Mouse (Mus musculus): Measurements from ENCODE around the gene Cphx3. TPM values are rescaled to one million over a fixed set of nuclear protein-coding genes. Genes with fewer than 3 reads are reported as not detected.
"Not testable (repeated sequence)": the region's sequence is repeated elsewhere in the genome, so short reads cannot be mapped to it uniquely, and the experiment has no call there.

Cphx3 gene
- total RNA-seq, 1 experiment, result 12.3 TPM

DNA sequence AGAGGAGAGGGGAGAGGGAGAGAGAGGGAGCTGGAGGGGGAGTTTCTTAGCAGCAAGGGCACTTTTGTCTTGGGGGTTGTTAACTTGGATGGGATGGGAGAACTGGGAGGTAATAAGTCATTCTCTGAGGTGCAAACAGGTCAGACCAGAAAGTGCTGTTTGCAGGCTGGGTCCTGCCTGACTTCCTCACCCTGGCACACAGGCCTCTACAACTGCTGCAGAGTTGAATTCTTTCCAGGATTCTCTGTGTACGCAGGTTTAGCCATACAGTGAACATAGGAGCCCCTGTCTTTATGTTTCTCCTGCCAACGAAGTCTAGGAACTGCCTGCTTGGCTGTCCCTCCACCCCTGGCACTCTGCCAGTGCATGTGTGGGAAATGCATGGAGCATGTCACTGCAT lies 65.0 kb downstream of the Cphx3 start:
- DNase-seq (ENCODE audit: low read depth, low spot score); in situ Hi-C loops (cut with MboI; ENCODE audit: low sequenced_read_pairs in 2 of 2, unreplicated experiment in 2 of 2); H3K4me1 ChIP-seq (ENCODE audit: control insufficient read depth in 2 of 2, insufficient read depth in 2 of 2, low read length in 2 of 2, poor library complexity in 1 of 2); H3K36me3 ChIP-seq (ENCODE audit: control insufficient read depth, insufficient read depth, low read length, poor library complexity, severe bottlenecking); H3K27ac ChIP-seq (ENCODE audit: insufficient read depth, low read depth, low read length, poor library complexity, severe bottlenecking); H3K9ac ChIP-seq (ENCODE audit: insufficient read depth, low read depth, low read length, poor library complexity, severe bottlenecking); H3K9me3 ChIP-seq (ENCODE audit: control insufficient read depth, insufficient read depth, low read depth, low read length); H3K4me3 ChIP-seq (ENCODE audit: insufficient read depth in 1 of 2, low read depth in 1 of 2, low read length in 2 of 2, poor library complexity in 1 of 2, severe bottlenecking in 1 of 2): not testable (repeated sequence)

GRCm38 (mm10) chr14:26156032-26156431 lies 73.9 kb downstream of the Cphx3 start:
- H3K9ac ChIP-seq (ENCODE audit: insufficient read depth, low read depth, low read length, poor library complexity, severe bottlenecking); H3K4me3 ChIP-seq (ENCODE audit: insufficient read depth in 1 of 2, low read depth in 1 of 2, low read length in 2 of 2, poor library complexity in 1 of 2, severe bottlenecking in 1 of 2); H3K9me3 ChIP-seq (ENCODE audit: control insufficient read depth, insufficient read depth, low read depth, low read length); DNase-seq (ENCODE audit: low read depth, low spot score); H3K4me1 ChIP-seq (ENCODE audit: control insufficient read depth in 2 of 2, insufficient read depth in 2 of 2, low read length in 2 of 2, poor library complexity in 1 of 2); in situ Hi-C loops (cut with MboI; ENCODE audit: low sequenced_read_pairs in 2 of 2, unreplicated experiment in 2 of 2); H3K36me3 ChIP-seq (ENCODE audit: control insufficient read depth, insufficient read depth, low read length, poor library complexity, severe bottlenecking); H3K27ac ChIP-seq (ENCODE audit: insufficient read depth, low read depth, low read length, poor library complexity, severe bottlenecking): not testable (repeated sequence)

GRCm38 (mm10) chr14:26161156-26161555 lies 79.1 kb downstream of the Cphx3 start:
- in situ Hi-C loops (cut with MboI; ENCODE audit: low sequenced_read_pairs in 2 of 2, unreplicated experiment in 2 of 2); H3K4me1 ChIP-seq (ENCODE audit: control insufficient read depth in 2 of 2, insufficient read depth in 2 of 2, low read length in 2 of 2, poor library complexity in 1 of 2): not testable (repeated sequence)

DNA sequence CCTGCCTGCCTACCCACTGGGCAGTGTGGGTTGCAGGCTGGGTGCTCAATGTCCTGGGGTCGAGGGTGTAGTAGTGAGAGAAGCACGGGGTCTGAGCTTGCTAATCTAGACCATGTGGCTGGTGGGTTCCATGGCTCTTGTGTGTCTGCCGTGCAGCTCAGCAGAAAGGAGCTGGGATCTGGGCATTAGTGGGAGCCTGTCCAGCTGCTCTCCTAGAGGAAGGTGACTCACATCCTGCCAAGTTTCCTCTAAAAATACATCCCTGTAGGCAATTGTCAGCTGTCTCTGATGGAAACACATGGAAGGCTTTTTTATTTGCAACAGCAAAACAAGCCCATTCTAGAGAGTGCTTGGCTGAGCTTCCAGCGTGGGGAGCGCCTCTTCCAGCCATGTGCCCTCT lies 80.3 kb downstream of the Cphx3 start:
- in situ Hi-C loops (cut with MboI; ENCODE audit: low sequenced_read_pairs in 2 of 2, unreplicated experiment in 2 of 2); H3K4me1 ChIP-seq (ENCODE audit: control insufficient read depth in 2 of 2, insufficient read depth in 2 of 2, low read length in 2 of 2, poor library complexity in 1 of 2); H3K9ac ChIP-seq (ENCODE audit: insufficient read depth, low read depth, low read length, poor library complexity, severe bottlenecking); H3K27ac ChIP-seq (ENCODE audit: insufficient read depth, low read depth, low read length, poor library complexity, severe bottlenecking); H3K4me3 ChIP-seq (ENCODE audit: insufficient read depth in 1 of 2, low read depth in 1 of 2, low read length in 2 of 2, poor library complexity in 1 of 2, severe bottlenecking in 1 of 2); DNase-seq (ENCODE audit: low read depth, low spot score); H3K36me3 ChIP-seq (ENCODE audit: control insufficient read depth, insufficient read depth, low read length, poor library complexity, severe bottlenecking); H3K9me3 ChIP-seq (ENCODE audit: control insufficient read depth, insufficient read depth, low read depth, low read length): not testable (repeated sequence)

More at GRCm38 (mm10) chr14:26161156-26161555, 79.1 kb downstream of the Cphx3 start:
- DNase-seq (ENCODE audit: low read depth, low spot score); H3K9me3 ChIP-seq (ENCODE audit: control insufficient read depth, insufficient read depth, low read depth, low read length); H3K36me3 ChIP-seq (ENCODE audit: control insufficient read depth, insufficient read depth, low read length, poor library complexity, severe bottlenecking); H3K9ac ChIP-seq (ENCODE audit: insufficient read depth, low read depth, low read length, poor library complexity, severe bottlenecking); H3K4me3 ChIP-seq (ENCODE audit: insufficient read depth in 1 of 2, low read depth in 1 of 2, low read length in 2 of 2, poor library complexity in 1 of 2, severe bottlenecking in 1 of 2); H3K27ac ChIP-seq (ENCODE audit: insufficient read depth, low read depth, low read length, poor library complexity, severe bottlenecking): not testable (repeated sequence)

- H3K4me1 ChIP-seq (ENCODE audit: control insufficient read depth in 2 of 2, insufficient read depth in 2 of 2, low read length in 2 of 2, poor library complexity in 1 of 2); DNase-seq (ENCODE audit: low read depth, low spot score); H3K9ac ChIP-seq (ENCODE audit: insufficient read depth, low read depth, low read length, poor library complexity, severe bottlenecking); H3K9me3 ChIP-seq (ENCODE audit: control insufficient read depth, insufficient read depth, low read depth, low read length); H3K36me3 ChIP-seq (ENCODE audit: control insufficient read depth, insufficient read depth, low read length, poor library complexity, severe bottlenecking); H3K4me3 ChIP-seq (ENCODE audit: insufficient read depth in 1 of 2, low read depth in 1 of 2, low read length in 2 of 2, poor library complexity in 1 of 2, severe bottlenecking in 1 of 2); in situ Hi-C loops (cut with MboI; ENCODE audit: low sequenced_read_pairs in 2 of 2, unreplicated experiment in 2 of 2); H3K27ac ChIP-seq (ENCODE audit: insufficient read depth, low read depth, low read length, poor library complexity, severe bottlenecking): not testable (repeated sequence)
These were observed 83.2 kb downstream of the Cphx3 start for GRCm38 (mm10) chr14:26165266-26165665.

DNA sequence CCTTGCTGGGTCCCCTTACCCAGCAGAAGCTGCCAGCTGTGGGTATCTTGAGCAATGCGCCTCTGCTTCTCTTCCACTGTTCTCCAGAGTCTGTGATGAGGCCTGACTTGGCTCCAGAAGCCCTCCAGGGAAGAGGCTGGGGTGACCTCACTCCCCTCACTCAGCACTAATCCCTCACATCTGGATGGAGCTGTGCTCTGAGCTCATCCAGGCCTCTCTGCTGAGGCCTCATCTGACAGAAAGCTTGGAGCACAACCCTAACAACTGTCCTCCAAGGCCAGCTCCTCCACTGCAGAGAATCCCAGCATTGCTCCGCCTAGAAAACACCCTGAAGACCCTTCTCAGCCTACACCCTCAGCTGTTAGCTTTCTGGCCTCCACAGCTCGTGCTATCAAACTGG lies 91.9 kb downstream of the Cphx3 start:
- H3K27ac ChIP-seq (ENCODE audit: insufficient read depth, low read depth, low read length, poor library complexity, severe bottlenecking); DNase-seq (ENCODE audit: low read depth, low spot score); H3K4me3 ChIP-seq (ENCODE audit: insufficient read depth in 1 of 2, low read depth in 1 of 2, low read length in 2 of 2, poor library complexity in 1 of 2, severe bottlenecking in 1 of 2); in situ Hi-C loops (cut with MboI; ENCODE audit: low sequenced_read_pairs in 2 of 2, unreplicated experiment in 2 of 2); H3K36me3 ChIP-seq (ENCODE audit: control insufficient read depth, insufficient read depth, low read length, poor library complexity, severe bottlenecking); H3K9me3 ChIP-seq (ENCODE audit: control insufficient read depth, insufficient read depth, low read depth, low read length); H3K4me1 ChIP-seq (ENCODE audit: control insufficient read depth in 2 of 2, insufficient read depth in 2 of 2, low read length in 2 of 2, poor library complexity in 1 of 2); H3K9ac ChIP-seq (ENCODE audit: insufficient read depth, low read depth, low read length, poor library complexity, severe bottlenecking): not testable (repeated sequence)

DNA sequence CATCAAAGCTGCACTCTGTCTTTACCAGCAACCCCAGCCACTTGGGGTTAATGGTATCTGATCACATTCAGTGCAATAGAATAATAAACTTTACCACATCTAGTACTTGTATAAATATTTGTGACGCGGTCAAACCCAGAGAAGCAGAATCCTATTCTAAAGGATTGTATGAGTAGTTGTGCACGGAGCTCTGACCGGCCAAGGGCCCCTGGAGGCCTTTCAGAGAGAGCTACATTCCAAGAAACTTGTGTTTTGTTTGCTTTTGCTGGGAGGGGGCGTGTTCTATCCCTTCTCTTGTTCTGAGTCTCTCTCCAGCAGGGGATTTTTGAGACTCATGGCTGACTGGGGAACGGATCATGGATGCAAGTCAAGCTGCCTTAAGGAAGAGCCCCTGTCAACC lies 92.9 kb downstream of the Cphx3 start:
- H3K36me3 ChIP-seq (ENCODE audit: control insufficient read depth, insufficient read depth, low read length, poor library complexity, severe bottlenecking); H3K9me3 ChIP-seq (ENCODE audit: control insufficient read depth, insufficient read depth, low read depth, low read length); DNase-seq (ENCODE audit: low read depth, low spot score); in situ Hi-C loops (cut with MboI; ENCODE audit: low sequenced_read_pairs in 2 of 2, unreplicated experiment in 2 of 2); H3K9ac ChIP-seq (ENCODE audit: insufficient read depth, low read depth, low read length, poor library complexity, severe bottlenecking); H3K4me1 ChIP-seq (ENCODE audit: control insufficient read depth in 2 of 2, insufficient read depth in 2 of 2, low read length in 2 of 2, poor library complexity in 1 of 2); H3K4me3 ChIP-seq (ENCODE audit: insufficient read depth in 1 of 2, low read depth in 1 of 2, low read length in 2 of 2, poor library complexity in 1 of 2, severe bottlenecking in 1 of 2); H3K27ac ChIP-seq (ENCODE audit: insufficient read depth, low read depth, low read length, poor library complexity, severe bottlenecking): not testable (repeated sequence)

DNA sequence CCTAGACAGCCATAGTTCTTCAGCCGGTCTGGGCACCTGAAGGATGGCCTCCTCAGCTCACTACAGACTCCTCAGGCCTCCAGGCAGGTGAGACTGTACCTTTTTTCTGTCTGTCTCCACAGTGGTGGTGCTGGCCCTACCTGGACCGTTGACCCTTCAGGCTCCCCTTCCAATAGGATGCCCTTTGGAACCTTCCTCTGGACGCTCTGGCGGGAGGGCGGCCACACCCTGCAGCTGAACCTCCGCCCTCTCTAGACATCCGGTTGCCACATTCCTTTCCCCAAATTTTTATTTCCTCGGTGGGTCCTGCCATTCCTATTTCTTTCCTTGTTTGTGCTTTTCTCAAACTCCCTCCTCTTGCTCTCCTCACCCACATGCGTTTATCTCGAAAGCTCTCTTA lies 99.6 kb downstream of the Cphx3 start:
- H3K4me1 ChIP-seq (ENCODE audit: control insufficient read depth in 2 of 2, insufficient read depth in 2 of 2, low read length in 2 of 2, poor library complexity in 1 of 2); DNase-seq (ENCODE audit: low read depth, low spot score); H3K9ac ChIP-seq (ENCODE audit: insufficient read depth, low read depth, low read length, poor library complexity, severe bottlenecking); in situ Hi-C loops (cut with MboI; ENCODE audit: low sequenced_read_pairs in 2 of 2, unreplicated experiment in 2 of 2); H3K4me3 ChIP-seq (ENCODE audit: insufficient read depth in 1 of 2, low read depth in 1 of 2, low read length in 2 of 2, poor library complexity in 1 of 2, severe bottlenecking in 1 of 2); H3K9me3 ChIP-seq (ENCODE audit: control insufficient read depth, insufficient read depth, low read depth, low read length); H3K27ac ChIP-seq (ENCODE audit: insufficient read depth, low read depth, low read length, poor library complexity, severe bottlenecking); H3K36me3 ChIP-seq (ENCODE audit: control insufficient read depth, insufficient read depth, low read length, poor library complexity, severe bottlenecking): not testable (repeated sequence)

GRCm38 (mm10) chr14:26182380-26182779 lies 100.3 kb downstream of the Cphx3 start, which contains the start of gene Plac9b:
Plac9b (minus strand) TSS chr14:26182480.
- H3K9me3 ChIP-seq (ENCODE audit: control insufficient read depth, insufficient read depth, low read depth, low read length); H3K9ac ChIP-seq (ENCODE audit: insufficient read depth, low read depth, low read length, poor library complexity, severe bottlenecking); H3K4me3 ChIP-seq (ENCODE audit: insufficient read depth in 1 of 2, low read depth in 1 of 2, low read length in 2 of 2, poor library complexity in 1 of 2, severe bottlenecking in 1 of 2); in situ Hi-C loops (cut with MboI; ENCODE audit: low sequenced_read_pairs in 2 of 2, unreplicated experiment in 2 of 2); H3K27ac ChIP-seq (ENCODE audit: insufficient read depth, low read depth, low read length, poor library complexity, severe bottlenecking); H3K4me1 ChIP-seq (ENCODE audit: control insufficient read depth in 2 of 2, insufficient read depth in 2 of 2, low read length in 2 of 2, poor library complexity in 1 of 2); DNase-seq (ENCODE audit: low read depth, low spot score); H3K36me3 ChIP-seq (ENCODE audit: control insufficient read depth, insufficient read depth, low read length, poor library complexity, severe bottlenecking): not testable (repeated sequence)

Measured in ES-E14 (cell line).